Mouse (Mus musculus) spleen, postnatal 0 days (tissue): ENCODE results near the gene Fam20a. TPM values are rescaled to one million over a fixed set of nuclear protein-coding genes. Genes with fewer than 3 reads are reported as not detected.

Source experiments
- polyA plus RNA-seq: library from polyadenylated mRNA; unstranded; fragments of >200 nt; fragmentation: Nextera tagmentation; extraction: Ambion mirVana; gene quantifications from 2 replicates; pipeline ENCODE4 v1.2.1, GENCODE M21; 2015

The Fam20a gene
- polyA plus RNA-seq, result 1.6 and 2.6 TPM in 2 replicates

DNA sequence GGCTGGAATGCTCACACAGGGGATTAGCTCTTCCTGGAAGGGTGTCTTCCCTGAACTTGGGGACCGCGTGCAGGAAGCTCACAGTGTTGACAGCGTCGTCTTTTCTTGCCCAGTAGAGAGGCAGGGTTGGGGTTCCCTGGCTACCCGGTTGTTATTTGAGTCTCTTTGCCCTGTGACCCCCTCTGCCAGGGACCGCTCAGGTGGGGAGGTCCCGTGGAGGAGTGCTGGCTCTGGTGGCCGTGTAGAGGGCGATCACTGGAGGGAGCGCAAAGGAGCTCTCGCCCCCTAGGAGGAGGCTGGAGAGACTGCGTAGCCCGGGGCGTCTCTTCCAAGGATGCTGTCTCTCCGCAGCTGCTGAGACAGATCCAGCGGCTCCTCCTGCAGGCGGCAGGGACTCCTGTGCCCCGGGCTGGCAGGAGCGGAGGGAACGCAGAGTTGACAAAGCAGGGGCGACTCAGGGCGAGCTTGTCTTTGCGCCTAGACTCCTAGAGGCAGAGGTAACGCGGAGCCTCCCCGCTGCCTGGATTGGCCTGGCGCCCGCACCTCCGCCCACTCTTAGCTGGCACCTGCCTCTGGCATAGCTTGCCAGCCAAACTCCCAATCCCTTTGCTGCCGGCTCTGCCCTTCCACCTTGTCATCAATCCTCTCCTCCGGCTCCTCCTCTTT is at the start of gene Fam20a:
Fam20a (minus strand) TSS at position 499 of the 666 bp plus-strand sequence.

GRCm38 (mm10) chr11:109649206-109649605 is 72.9 kb downstream of the Fam20a start, which contains the start of gene Prkar1a:
TSS of gene Prkar1a (plus strand) at chr11:109649405.

Other genes with a start within 250 kb of the Fam20a start
- 4.9 and 5.0 TPM in 2 replicates for gene Arsg, start 248.9 kb downstream of the Fam20a start, polyA plus RNA-seq
- 41.6 and 49.0 TPM in 2 replicates for gene Slc16a6, start 248.7 kb downstream of the Fam20a start, polyA plus RNA-seq
- 36.7 and 42.5 TPM in 2 replicates for gene Wipi1, start 110.3 kb downstream of the Fam20a start, polyA plus RNA-seq
- 158 and 168 TPM in 2 replicates for gene Prkar1a, start 72.9 kb downstream of the Fam20a start, polyA plus RNA-seq
- not detected in 2 replicates for gene 1700012B07Rik, start 105.8 kb upstream of the Fam20a start, polyA plus RNA-seq